Mouse (Mus musculus) liver, adult 2 months (tissue): ENCODE results near the gene Ldb2.

Experiments used
- CTCF ChIP-seq: fragments of 200-500 bp; IDR thresholded peaks from 2 replicates; pipeline ENCODE4 v1.5.1; 2011; ENCODE audit warnings: low read depth, low read length, control low read depth
- POLR2A ChIP-seq: fragments of 200-500 bp; IDR thresholded peaks from 2 replicates; pipeline ENCODE4 v1.6.1; 2011; ENCODE audit warnings: low read length, control low read depth; ENCODE audit not compliant: insufficient read depth; ENCODE audit errors: extremely low read depth

DNA sequence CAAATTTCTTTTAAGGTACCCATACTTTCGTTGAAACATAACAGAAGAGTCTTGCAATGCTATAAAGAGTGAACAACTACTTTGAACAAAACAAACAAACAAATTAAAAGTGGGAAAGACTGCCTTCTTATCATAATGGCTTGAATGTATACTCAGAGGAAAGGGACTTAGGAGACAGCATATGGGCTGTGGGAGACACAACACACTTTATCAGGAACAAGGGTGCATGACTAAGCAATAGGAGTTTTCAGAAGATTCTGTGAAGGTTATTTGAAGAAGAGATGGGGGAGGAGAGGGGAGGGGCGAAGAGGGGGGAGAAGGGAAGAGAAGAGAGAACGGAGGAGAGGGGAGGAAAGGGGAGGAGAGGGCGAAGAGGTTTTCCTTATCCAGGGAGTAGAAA is 334.2 kb downstream of the Ldb2 start:
- TF ChIP-seq CTCF (no peak), POLR2A (no peak)
